Mouse (Mus musculus) lung, embryonic 16.5 days (tissue): ENCODE data around the gene Sys1. TPM values are rescaled to one million over a fixed set of nuclear protein-coding genes. Genes with fewer than 3 reads are reported as not detected.

Source experiments
- ATAC-seq: fragments of 200-750 bp; cut with Nextera tagmentation; 2 replicates; pipeline ENCODE4 v1.8.0; 2017; ENCODE audit warnings: low read depth, mild to moderate bottlenecking, moderate library complexity
- H3K27ac ChIP-seq: fragments of 300-500 bp; sonication (generic); 2 replicates; pipeline ENCODE4 v1.5.1; 2014; ENCODE audit warnings: mild to moderate bottlenecking, control low read depth, low read length
- H3K27me3 ChIP-seq: fragments of 300-500 bp; sonication (generic); 2 replicates; pipeline ENCODE4 v1.6.1; 2014; ENCODE audit warnings: low read depth, low read length, mixed read lengths; ENCODE audit not compliant: control insufficient read depth, insufficient read depth
- H3K36me3 ChIP-seq: fragments of 300-500 bp; sonication (generic); 2 replicates; pipeline ENCODE4 v1.6.1; 2014; ENCODE audit warnings: low read length; ENCODE audit not compliant: control insufficient read depth, insufficient read depth
- H3K4me1 ChIP-seq: fragments of 300-500 bp; sonication (generic); replicated peaks from 2 replicates; pipeline ENCODE4 v1.6.1; 2014; ENCODE audit warnings: low read length, mixed read lengths; ENCODE audit not compliant: control insufficient read depth, insufficient read depth
- H3K4me2 ChIP-seq: fragments of 300-500 bp; sonication (generic); 2 replicates; pipeline ENCODE4 v1.6.1; 2014; ENCODE audit warnings: low read depth, low read length, control low read depth
- H3K4me3 ChIP-seq: fragments of 300-500 bp; sonication (generic); 2 replicates; pipeline ENCODE4 v1.5.1; 2014; ENCODE audit warnings: mild to moderate bottlenecking, low read length, control low read depth
- H3K9ac ChIP-seq: fragments of 300-500 bp; sonication (generic); 2 replicates; pipeline ENCODE4 v1.6.1; 2014; ENCODE audit warnings: low read length, control low read depth
- H3K9me3 ChIP-seq: fragments of 300-500 bp; sonication (generic); 2 replicates; pipeline ENCODE4 v1.6.1; 2016; ENCODE audit warnings: low read length; ENCODE audit not compliant: control insufficient read depth
- WGBS: fragments of 180-500 bp; shearing (Covaris S2); extraction: QIAGEN DNeasy Blood & Tissue Kit; methylation state at CpG from one replicate; pipeline ENCODE4 v1.1.7; 2014; 5-methylcytosine and 5-hydroxymethylcytosine counted together
- polyA plus RNA-seq: library from polyadenylated mRNA; unstranded; fragments of >200 nt; fragmentation: Nextera tagmentation; extraction: Ambion mirVana; gene quantifications from 2 replicates; pipeline ENCODE4 v1.2.1, GENCODE M21; 2015

Sys1 gene
- polyA plus RNA-seq, 1 experiment from 2014 or later = 59.9 TPM

GRCm38 (mm10) chr2:164522280-164522679 lies 65.5 kb downstream of the Sys1 start:
- Histone ChIP-seq H3K4me2 (peak overlapping the region; percentile 25), H3K9ac (no peak overlapping the region), H3K9me3 (no peaks in the 10 kb centered on the region), H3K36me3 (no peaks in the 10 kb centered on the region), H3K27ac (peak overlapping the region; percentile 49; the same call in 1 of the 2 replicates), H3K4me3 (no peak overlapping the region), H3K4me1 (no peaks in the 10 kb centered on the region; the same call in 1 of the 2 replicates), H3K27me3 (no peaks in the 10 kb centered on the region)
- ATAC-seq = peak; percentile 36; the same call in 1 of the 2 replicates
- 21% methylated on average over 8 of the region's 8 CpGs for WGBS

GRCm38 (mm10) chr2:164523301-164523773 lies 66.6 kb downstream of the Sys1 start:
- Histone ChIP-seq H3K4me2 (no peak overlapping the region), H3K27me3 (no peaks in the 10 kb centered on the region), H3K27ac (no peak overlapping the region), H3K4me1 (no peaks in the 10 kb centered on the region; the same call in 1 of the 2 replicates), H3K4me3 (peak overlapping the region; percentile 12; the same call in 1 of the 2 replicates), H3K36me3 (no peaks in the 10 kb centered on the region), H3K9me3 (no peaks in the 10 kb centered on the region), H3K9ac (no peak overlapping the region)
- WGBS = 70% methylated on average over 10 of the region's 10 CpGs
- no peak for ATAC-seq

- 62% methylated on average over 5 of the region's 5 CpGs for WGBS
- no peak for ATAC-seq
Measured at GRCm38 (mm10) chr2:164528557-164528956, 71.8 kb downstream of the Sys1 start.

More at GRCm38 (mm10) chr2:164528557-164528956, 71.8 kb downstream of the Sys1 start:
- Histone ChIP-seq H3K27ac (no peak overlapping the region), H3K4me1 (no peaks in the 10 kb centered on the region), H3K27me3 (no peaks in the 10 kb centered on the region), H3K9me3 (no peaks in the 10 kb centered on the region), H3K36me3 (no peaks in the 10 kb centered on the region), H3K4me3 (no peak overlapping the region), H3K4me2 (no peak overlapping the region), H3K9ac (no peak overlapping the region)

Other genes starting within 250 kb of the Sys1 start
- 1.1 TPM in 1 of 2 replicates, not detected in the other for gene Wfdc15b, start 235.3 kb upstream of the Sys1 start, polyA plus RNA-seq
- not detected in 2 replicates for gene Svs2, start 218.5 kb upstream of the Sys1 start, polyA plus RNA-seq
- gene Svs3b, start 200.3 kb upstream of the Sys1 start, polyA plus RNA-seq = not detected in 2 replicates
- not detected in 2 replicates for gene Svs4, start 178.5 kb upstream of the Sys1 start, polyA plus RNA-seq
- not detected in 2 replicates for gene Svs3a, start 167.7 kb upstream of the Sys1 start, polyA plus RNA-seq
- not detected in 2 replicates for gene Svs6, start 140.2 kb upstream of the Sys1 start, polyA plus RNA-seq
- not detected in 2 replicates for gene Svs5, start 124.2 kb upstream of the Sys1 start, polyA plus RNA-seq
- gene Slpi, start 67.9 kb upstream of the Sys1 start, polyA plus RNA-seq = 1.8 and 2.8 TPM in 2 replicates
- gene Rbpjl, start 53.8 kb upstream of the Sys1 start, polyA plus RNA-seq = 16.8 and 21.9 TPM in 2 replicates
- gene Matn4, start 51.8 kb upstream of the Sys1 start, polyA plus RNA-seq = 46.8 and 54.9 TPM in 2 replicates
- 226 and 247 TPM in 2 replicates for gene Sdc4, start 13.1 kb upstream of the Sys1 start, polyA plus RNA-seq
- gene Gm20458, start 4.0 kb downstream of the Sys1 start, polyA plus RNA-seq = 7.9 and 15.2 TPM in 2 replicates
- gene Trp53tg5, start 16.8 kb downstream of the Sys1 start, polyA plus RNA-seq = not detected in 2 replicates
- gene Dbndd2, start 29.1 kb downstream of the Sys1 start, polyA plus RNA-seq = 13.0 and 23.4 TPM in 2 replicates
- gene Pigt, start 40.6 kb downstream of the Sys1 start, polyA plus RNA-seq = 62.0 and 63.2 TPM in 2 replicates
- 486 and 558 TPM in 2 replicates for gene Wfdc2, start 105.4 kb downstream of the Sys1 start, polyA plus RNA-seq
- gene Spint3, start 116.5 kb downstream of the Sys1 start, polyA plus RNA-seq = not detected in 2 replicates
- gene Wfdc6a, start 128.5 kb downstream of the Sys1 start, polyA plus RNA-seq = 0.92 and 1.4 TPM in 2 replicates
- not detected in 2 replicates for gene Eppin, start 136.6 kb downstream of the Sys1 start, polyA plus RNA-seq
- gene Wfdc6b, start 156.6 kb downstream of the Sys1 start, polyA plus RNA-seq = not detected in 2 replicates
- not detected in 2 replicates for gene Wfdc8, start 156.7 kb downstream of the Sys1 start, polyA plus RNA-seq
- gene Wfdc16, start 181.8 kb downstream of the Sys1 start, polyA plus RNA-seq = not detected in 2 replicates
- 0.50 TPM in 1 of 2 replicates, not detected in the other for gene Wfdc10, start 199.1 kb downstream of the Sys1 start, polyA plus RNA-seq
- not detected in 2 replicates for gene Wfdc9, start 199.6 kb downstream of the Sys1 start, polyA plus RNA-seq
- not detected in 2 replicates for gene Wfdc11, start 217.1 kb downstream of the Sys1 start, polyA plus RNA-seq
- 0.20 and 0.46 TPM in 2 replicates for gene Wfdc13, start 228.1 kb downstream of the Sys1 start, polyA plus RNA-seq
- gene Spint4, start 241.5 kb downstream of the Sys1 start, polyA plus RNA-seq = not detected in 2 replicates